Mouse (Mus musculus) lung, adult 2 months (tissue): ENCODE results near the gene Sox1.

ENCODE experiments used
- CTCF ChIP-seq: fragments of 200-500 bp; IDR thresholded peaks from 2 replicates; pipeline ENCODE4 v1.5.1; 2011; ENCODE audit warnings: mild to moderate bottlenecking, low read length, control low read depth; ENCODE audit not compliant: insufficient read depth
- POLR2A ChIP-seq: fragments of 200-500 bp; IDR thresholded peaks from 2 replicates; pipeline ENCODE4 v1.6.1; 2011; ENCODE audit warnings: low read depth, mild to moderate bottlenecking, control low read depth, low read length, borderline replicate concordance; ENCODE audit errors: extremely low read depth

DNA sequence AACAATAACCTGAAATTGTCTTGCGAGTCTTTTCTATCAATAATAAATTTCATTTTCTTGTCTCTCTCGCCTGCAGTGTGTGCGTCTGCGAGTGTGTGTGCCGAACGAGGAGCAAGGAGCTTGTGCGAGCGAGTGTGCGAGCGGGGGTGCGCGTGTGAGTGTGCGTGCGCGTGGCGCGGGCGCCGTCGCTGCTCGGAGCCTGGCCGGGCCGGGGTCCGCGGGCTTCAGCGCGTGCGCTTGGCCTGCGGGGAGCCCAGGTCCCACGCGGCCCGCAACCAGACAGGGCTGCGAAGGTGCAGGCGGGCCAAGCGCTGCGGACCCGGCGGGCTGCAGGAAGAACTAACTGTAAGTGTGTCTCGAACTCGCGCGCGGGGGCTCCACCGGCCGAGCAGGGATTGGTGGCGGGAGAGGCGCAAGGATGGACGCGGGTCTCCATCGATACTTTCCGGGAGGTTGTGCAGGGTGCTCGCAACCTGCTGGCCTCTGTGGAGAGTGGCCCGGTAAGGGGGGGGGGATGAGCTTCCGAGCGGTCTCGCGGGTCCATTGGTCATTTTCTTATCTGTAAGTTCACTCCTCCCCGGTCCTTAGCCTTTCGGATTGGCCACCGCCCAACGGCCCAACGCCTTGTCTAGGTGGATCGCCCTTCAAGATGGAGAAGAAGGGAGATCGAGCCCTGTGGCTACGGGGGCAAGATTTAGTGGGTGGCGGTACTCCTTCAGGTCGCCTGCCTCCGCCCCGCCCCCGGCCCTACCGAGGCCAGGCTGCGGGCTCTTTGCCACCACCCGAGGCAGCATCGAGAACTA is 9.2 kb upstream of the Sox1 start:
- no peak for TF ChIP-seq CTCF
- TF ChIP-seq POLR2A = no peak
